ENCODE assay signal across 34 mouse cellular contexts in the genomic region with DNA sequence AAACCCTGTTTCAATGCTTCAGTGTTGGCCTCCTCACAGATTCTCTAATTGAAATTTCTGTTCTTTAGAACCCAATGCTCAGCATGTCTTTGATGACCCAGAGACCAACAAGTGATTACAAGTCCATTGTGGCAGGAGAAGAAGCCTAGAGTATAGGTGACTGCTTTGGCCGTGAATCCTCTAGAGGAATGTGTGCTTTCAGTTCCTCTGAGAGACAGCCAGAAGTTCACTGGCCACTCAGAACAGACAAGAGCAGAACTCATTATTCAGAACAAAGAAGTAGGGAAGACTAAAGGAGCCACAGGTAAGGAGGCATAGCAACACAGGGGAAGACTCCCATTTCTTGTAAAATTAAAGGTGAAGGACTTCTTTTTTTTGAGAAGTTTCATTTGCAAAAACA. TPM values are rescaled to one million over a fixed set of nuclear protein-coding genes. Genes with fewer than 3 reads are reported as not detected.
"Had no signal": no experiment of that assay in that cellular context is flagged by ENCODE, and none has a peak within 500 bp of the region (broad histone marks: within the 10 kb centered on the region; RNA-seq: fewer than 3 reads in every experiment).

No protein-coding gene starts in this region.

- H3K4me2 ChIP-seq: limb, embryonic 12.5 days; limb, embryonic 13.5 days; limb, embryonic 15.5 days; liver, embryonic 11.5 days; liver, embryonic 12.5 days; liver, embryonic 13.5 days; liver, embryonic 15.5 days; lung, embryonic 14.5 days; lung, embryonic 15.5 days; midbrain, embryonic 12.5 days; midbrain, embryonic 13.5 days; midbrain, embryonic 15.5 days; neural tube, embryonic 12.5 days had no signal

- H3K9me3 ChIP-seq: limb, embryonic 10.5 days; limb, embryonic 12.5 days; limb, embryonic 13.5 days; limb, embryonic 15.5 days; liver, embryonic 12.5 days; liver, embryonic 13.5 days; liver, embryonic 15.5 days; lung, embryonic 15.5 days; megakaryocyte, embryonic 14.5 days; midbrain, embryonic 10.5 days; midbrain, embryonic 12.5 days; midbrain, embryonic 13.5 days; midbrain, embryonic 15.5 days; neural tube, embryonic 12.5 days had no signal

- H3K4me3 ChIP-seq: limb, embryonic 10.5 days; limb, embryonic 12.5 days; limb, embryonic 13.5 days; limb, embryonic 15.5 days; liver, embryonic 12.5 days; liver, embryonic 13.5 days; liver, embryonic 15.5 days; lung, embryonic 15.5 days; megakaryocyte, embryonic 14.5 days; midbrain, embryonic 10.5 days; midbrain, embryonic 12.5 days; midbrain, embryonic 13.5 days; midbrain, embryonic 15.5 days; myocyte; neural tube, embryonic 12.5 days had no signal

- H3K27me3 ChIP-seq: limb, embryonic 12.5 days; limb, embryonic 13.5 days; limb, embryonic 15.5 days; liver, embryonic 12.5 days; liver, embryonic 13.5 days; liver, embryonic 15.5 days; lung, embryonic 15.5 days; megakaryocyte, embryonic 14.5 days; midbrain, embryonic 12.5 days; midbrain, embryonic 13.5 days; midbrain, embryonic 15.5 days; neural tube, embryonic 12.5 days had no signal

- ATAC-seq: liver, embryonic 12.5 days; liver, postnatal 0 days; lung, postnatal 0 days; midbrain, embryonic 13.5 days; midbrain, embryonic 15.5 days; midbrain, embryonic 16.5 days had no signal

- H3K36me3 ChIP-seq: limb, embryonic 10.5 days; limb, embryonic 12.5 days; limb, embryonic 13.5 days; limb, embryonic 15.5 days; liver, embryonic 12.5 days; liver, embryonic 13.5 days; liver, embryonic 15.5 days; lung, embryonic 15.5 days; midbrain, embryonic 10.5 days; midbrain, embryonic 12.5 days; midbrain, embryonic 13.5 days; midbrain, embryonic 15.5 days; neural tube, embryonic 12.5 days had no signal

- H3K9ac ChIP-seq: limb, embryonic 12.5 days; limb, embryonic 13.5 days; limb, embryonic 15.5 days; liver, embryonic 12.5 days; liver, embryonic 13.5 days; liver, embryonic 14.5 days; liver, embryonic 15.5 days; liver, postnatal 0 days; lung, embryonic 14.5 days; lung, embryonic 15.5 days; midbrain, embryonic 12.5 days; midbrain, embryonic 13.5 days; midbrain, embryonic 15.5 days; neural tube, embryonic 12.5 days had no signal

- DNase-seq: left cerebral cortex, postnatal 4 days; liver; liver, embryonic 13.5 days; liver, postnatal 0 days; lung, adult 18-20 months; lung, adult 2 months; lung, embryonic 14.5 days; lung, postnatal 10 days; lung, postnatal 14 days; lung, postnatal 36 days; lung, postnatal 4 days had no signal

- H3K27ac ChIP-seq: limb, embryonic 10.5 days; limb, embryonic 12.5 days; limb, embryonic 13.5 days; limb, embryonic 15.5 days; liver, embryonic 12.5 days; liver, embryonic 13.5 days; liver, embryonic 14.5 days; liver, embryonic 15.5 days; lung, embryonic 15.5 days; macrophage; midbrain, embryonic 10.5 days; midbrain, embryonic 12.5 days; midbrain, embryonic 13.5 days; midbrain, embryonic 15.5 days; neural tube, embryonic 12.5 days had no signal

- H3K4me1 ChIP-seq: limb, embryonic 10.5 days; limb, embryonic 12.5 days; limb, embryonic 13.5 days; limb, embryonic 15.5 days; liver, embryonic 12.5 days; liver, embryonic 13.5 days; lung, embryonic 15.5 days; megakaryocyte, embryonic 14.5 days; midbrain, embryonic 10.5 days; neural tube, embryonic 12.5 days had no signal

RNA-seq across cellular contexts. Expression of gene Slc4a4, which starts 52.5 kb away (rescaled TPM):
- total RNA-seq: megakaryocyte progenitor cell, adult 5-6 weeks; megakaryocyte, adult 5-6 weeks; megakaryocyte-erythroid progenitor cell, adult 5-6 weeks; monocyte, adult 5-6 weeks had no signal
- polyA plus RNA-seq: macrophage had no signal
